Mouse (Mus musculus) thymus, adult 2 months (tissue): ENCODE measurements around the gene Immt.

Experiments
- CTCF ChIP-seq: fragments of 200-500 bp; IDR thresholded peaks from 2 replicates; pipeline ENCODE4 v1.5.1; 2012; ENCODE audit warnings: mild to moderate bottlenecking, control low read depth, low read length, moderate library complexity, borderline replicate concordance; ENCODE audit not compliant: control insufficient read depth, poor library complexity, insufficient read depth; ENCODE audit errors: extremely low read depth
- POLR2A ChIP-seq: fragments of 200-500 bp; IDR thresholded peaks from 2 replicates; pipeline ENCODE4 v1.6.1; 2012; ENCODE audit warnings: mild to moderate bottlenecking, low read length, control low read depth, moderate library complexity; ENCODE audit not compliant: control insufficient read depth, poor library complexity, insufficient read depth; ENCODE audit errors: extremely low read depth

GRCm38 (mm10) chr6:71803609-71804008 lies 27.5 kb upstream of the Immt start:
- TF ChIP-seq CTCF = no peak
- no peak for TF ChIP-seq POLR2A
